Mouse (Mus musculus) embryonic facial prominence, embryonic 15.5 days (tissue): ENCODE measurements around the gene Cmtm4. TPM values are rescaled to one million over a fixed set of nuclear protein-coding genes. Genes with fewer than 3 reads are reported as not detected.
"Not testable (repeated sequence)": the region's sequence is repeated elsewhere in the genome, so short reads cannot be mapped to it uniquely, and the experiment has no call there.

ENCODE experiments used
- ATAC-seq: fragments of 200-750 bp; cut with Nextera tagmentation; 2 replicates; pipeline ENCODE4 v1.8.0; 2017; ENCODE audit warnings: low read depth, moderate TSS enrichment; ENCODE audit not compliant: insufficient number of reproducible peaks, low FRiP score, low TSS enrichment
- H3K27ac ChIP-seq: fragments of 300-500 bp; sonication (generic); replicated peaks from 2 replicates; pipeline ENCODE4 v1.5.1; 2015; ENCODE audit warnings: mild to moderate bottlenecking, inconsistent platforms
- H3K27me3 ChIP-seq: fragments of 300-500 bp; sonication (generic); 2 replicates; pipeline ENCODE4 v1.6.1; 2015; ENCODE audit warnings: inconsistent platforms
- H3K36me3 ChIP-seq: fragments of 300-500 bp; sonication (generic); 2 replicates; pipeline ENCODE4 v1.6.1; 2015; ENCODE audit warnings: mild to moderate bottlenecking, inconsistent platforms
- H3K4me1 ChIP-seq: fragments of 300-500 bp; sonication (generic); 2 replicates; pipeline ENCODE4 v1.6.1; 2015; ENCODE audit warnings: inconsistent platforms
- H3K4me2 ChIP-seq: fragments of 300-500 bp; sonication (generic); replicated peaks from 2 replicates; pipeline ENCODE4 v1.6.1; 2015; ENCODE audit warnings: mild to moderate bottlenecking, inconsistent platforms
- H3K4me3 ChIP-seq: fragments of 300-500 bp; sonication (generic); replicated peaks from 2 replicates; pipeline ENCODE4 v1.5.1; 2015; ENCODE audit warnings: mild to moderate bottlenecking, inconsistent platforms
- H3K9ac ChIP-seq: fragments of 300-500 bp; sonication (generic); 2 replicates; pipeline ENCODE4 v1.6.1; 2015; ENCODE audit warnings: inconsistent platforms
- H3K9me3 ChIP-seq: fragments of 300-500 bp; sonication (generic); replicated peaks from 2 replicates; pipeline ENCODE4 v1.6.1; 2016; ENCODE audit warnings: inconsistent platforms
- WGBS: fragments of 180-500 bp; shearing (Covaris S2); methylation state at CpG from one replicate; pipeline ENCODE4 v1.1.7; 2015; 5-methylcytosine and 5-hydroxymethylcytosine counted together
- polyA plus RNA-seq: library from polyadenylated mRNA; unstranded; fragments of >200 nt; fragmentation: Nextera tagmentation; extraction: Ambion mirVana; gene quantifications from 2 replicates; pipeline ENCODE4 v1.2.1, GENCODE M21; 2015

The Cmtm4 gene
- polyA plus RNA-seq, 1 experiment from 2014 or later = 2.9 TPM

DNA sequence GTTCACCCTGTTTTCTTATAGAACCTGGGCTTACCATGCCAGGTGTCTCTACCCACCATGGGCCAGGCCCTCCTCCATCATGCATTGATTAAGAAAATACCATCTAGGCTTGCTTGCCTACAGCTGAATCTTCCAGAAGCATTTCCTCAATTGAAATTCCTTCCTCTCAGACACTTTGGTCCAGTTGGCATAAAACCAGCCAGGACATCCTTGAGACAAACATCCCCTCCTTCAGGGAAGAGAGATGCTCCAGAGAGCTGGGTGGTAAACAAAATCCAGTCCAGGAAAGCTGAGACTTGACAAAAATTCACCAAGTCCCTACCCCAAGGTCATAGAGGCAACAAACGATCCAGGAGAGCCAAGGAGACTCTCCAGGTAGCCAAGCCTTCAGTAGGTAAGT, 61.4 kb downstream of the Cmtm4 start:
- H3K9ac ChIP-seq = no peak overlapping the region
- no peak overlapping the region for H3K4me2 ChIP-seq
- 71% methylated on average over 1 of the region's 1 CpGs for WGBS
- H3K27me3 ChIP-seq = no peaks in the 10 kb centered on the region
- H3K4me3 ChIP-seq = no peak overlapping the region
- H3K27ac ChIP-seq = no peak overlapping the region
- no peaks in the 10 kb centered on the region for H3K9me3 ChIP-seq
- H3K36me3 ChIP-seq = no peaks in the 10 kb centered on the region
- H3K4me1 ChIP-seq = peaks cover 1% of the 10 kb centered on the region; the same call in 1 of the 2 replicates
- ATAC-seq = no peak

DNA sequence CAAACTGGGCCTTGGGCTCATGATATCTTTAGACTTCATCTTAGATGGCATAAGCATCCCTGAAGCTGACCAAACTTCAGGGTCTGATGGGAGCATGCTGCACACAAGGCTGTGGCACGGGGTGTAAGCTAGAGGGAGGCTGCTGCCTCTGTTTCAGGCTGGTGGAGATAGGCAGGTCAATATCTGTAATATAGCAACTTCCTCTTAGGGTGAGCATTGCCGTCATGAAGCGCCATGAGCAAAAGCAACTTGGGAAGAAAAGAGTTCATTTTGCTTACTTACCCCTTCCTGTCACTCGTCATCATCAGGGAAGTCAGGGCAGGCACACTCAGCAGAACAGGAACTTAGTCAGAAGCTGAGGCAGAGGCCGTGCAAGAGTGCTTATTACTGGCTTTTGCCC, 61.8 kb downstream of the Cmtm4 start:
- ATAC-seq = no peak
- Histone ChIP-seq H3K4me3 (no peak overlapping the region), H3K4me1 (no peaks in the 10 kb centered on the region), H3K4me2 (no peak overlapping the region), H3K9ac (no peak overlapping the region), H3K27ac (no peak overlapping the region), H3K27me3 (no peaks in the 10 kb centered on the region), H3K36me3 (no peaks in the 10 kb centered on the region), H3K9me3 (no peaks in the 10 kb centered on the region)
- 65% methylated on average over 5 of the region's 5 CpGs for WGBS

- 85% methylated on average over 5 of the region's 5 CpGs for WGBS
- Histone ChIP-seq H3K27ac (no peak overlapping the region), H3K4me2 (no peak overlapping the region), H3K9ac (no peak overlapping the region), H3K4me1 (no peaks in the 10 kb centered on the region), H3K9me3 (no peaks in the 10 kb centered on the region), H3K4me3 (no peak overlapping the region), H3K27me3 (no peaks in the 10 kb centered on the region), H3K36me3 (no peaks in the 10 kb centered on the region)
- no peak for ATAC-seq
Measured at GRCm38 (mm10) chr8:104332665-104333631, 62.7 kb downstream of the Cmtm4 start.

GRCm38 (mm10) chr8:104321930-104322329, 73.7 kb downstream of the Cmtm4 start, which contains the start of gene Cmtm2b:
Gene Cmtm2b, plus strand, starts transcription at chr8:104322230.
- H3K27ac ChIP-seq = not testable (repeated sequence)

GRCm38 (mm10) chr8:104321267-104321666, 74.3 kb downstream of the Cmtm4 start, which contains the start of gene Gm11020:
Gene Gm11020, plus strand, starts transcription at chr8:104321567.
- WGBS = 77% methylated on average over 11 of the region's 11 CpGs
- H3K27ac ChIP-seq, H3K9ac ChIP-seq, ATAC-seq, H3K27me3 ChIP-seq, H3K9me3 ChIP-seq, H3K4me3 ChIP-seq, H3K4me2 ChIP-seq, H3K36me3 ChIP-seq, H3K4me1 ChIP-seq: not testable (repeated sequence)

More at GRCm38 (mm10) chr8:104321930-104322329, 73.7 kb downstream of the Cmtm4 start, which contains the start of gene Cmtm2b:
- not testable (repeated sequence) for H3K4me3 ChIP-seq, ATAC-seq, H3K9ac ChIP-seq, H3K36me3 ChIP-seq, H3K9me3 ChIP-seq, H3K27me3 ChIP-seq, H3K4me2 ChIP-seq, H3K4me1 ChIP-seq
- 85% methylated on average over 12 of the region's 12 CpGs for WGBS

GRCm38 (mm10) chr8:104313311-104313710, 82.3 kb downstream of the Cmtm4 start:
- ATAC-seq = no peak
- H3K4me3 ChIP-seq = no peak overlapping the region
- H3K9me3 ChIP-seq = no peaks in the 10 kb centered on the region
- H3K9ac ChIP-seq = no peak overlapping the region
- WGBS = 61% methylated on average over 4 of the region's 4 CpGs
- H3K4me2 ChIP-seq = no peak overlapping the region
- no peaks in the 10 kb centered on the region for H3K4me1 ChIP-seq
- H3K27ac ChIP-seq = no peak overlapping the region
- no peaks in the 10 kb centered on the region for H3K36me3 ChIP-seq
- no peaks in the 10 kb centered on the region for H3K27me3 ChIP-seq

GRCm38 (mm10) chr8:104312023-104312422, 83.6 kb downstream of the Cmtm4 start:
- not testable (repeated sequence) for H3K27me3 ChIP-seq, H3K9ac ChIP-seq, H3K4me1 ChIP-seq, H3K4me2 ChIP-seq, H3K27ac ChIP-seq, H3K36me3 ChIP-seq, H3K4me3 ChIP-seq, ATAC-seq, H3K9me3 ChIP-seq
- WGBS = 95% methylated on average over 3 of the region's 3 CpGs

GRCm38 (mm10) chr8:104309441-104310155, 86.0 kb downstream of the Cmtm4 start, which contains the start of the genes Gm45711 and Cmtm1:
Gene Gm45711, minus strand, starts transcription at chr8:104310081.
Gene Cmtm1, minus strand, starts transcription at chr8:104310145.
- not testable (repeated sequence) for H3K4me3 ChIP-seq, H3K4me1 ChIP-seq, H3K27me3 ChIP-seq, H3K9ac ChIP-seq, H3K36me3 ChIP-seq, H3K27ac ChIP-seq, H3K9me3 ChIP-seq, H3K4me2 ChIP-seq, ATAC-seq
- WGBS = 90% methylated on average over 36 of the region's 36 CpGs

DNA sequence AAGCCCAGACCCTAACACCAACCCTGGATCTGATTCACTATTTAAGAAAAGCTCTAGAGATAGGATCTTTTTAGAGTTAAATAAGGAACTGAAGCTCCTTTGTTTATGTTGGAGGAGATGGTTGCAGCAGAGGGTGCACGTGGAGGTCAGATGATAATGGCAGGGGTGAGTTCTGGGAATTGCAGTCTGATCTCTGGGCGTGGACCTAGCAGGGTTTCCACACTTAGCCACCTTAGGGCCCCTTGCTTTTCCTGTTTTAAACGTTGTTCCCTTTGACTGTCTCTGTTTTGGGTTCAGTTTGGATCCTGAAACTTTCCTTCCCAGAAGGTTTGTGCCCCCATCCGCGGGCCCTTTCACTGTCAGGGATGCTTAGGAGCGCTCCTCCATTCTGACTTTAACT, 87.3 kb downstream of the Cmtm4 start:
- ATAC-seq, H3K36me3 ChIP-seq, H3K4me2 ChIP-seq, H3K9me3 ChIP-seq, H3K27ac ChIP-seq, H3K9ac ChIP-seq, H3K4me3 ChIP-seq, H3K4me1 ChIP-seq, H3K27me3 ChIP-seq: not testable (repeated sequence)
- WGBS = 55% methylated on average over 6 of the region's 6 CpGs

GRCm38 (mm10) chr8:104304962-104305361, 90.6 kb downstream of the Cmtm4 start:
- WGBS = 72% methylated on average over 11 of the region's 11 CpGs
- ATAC-seq = no peak
- H3K27ac ChIP-seq = no peak overlapping the region

DNA sequence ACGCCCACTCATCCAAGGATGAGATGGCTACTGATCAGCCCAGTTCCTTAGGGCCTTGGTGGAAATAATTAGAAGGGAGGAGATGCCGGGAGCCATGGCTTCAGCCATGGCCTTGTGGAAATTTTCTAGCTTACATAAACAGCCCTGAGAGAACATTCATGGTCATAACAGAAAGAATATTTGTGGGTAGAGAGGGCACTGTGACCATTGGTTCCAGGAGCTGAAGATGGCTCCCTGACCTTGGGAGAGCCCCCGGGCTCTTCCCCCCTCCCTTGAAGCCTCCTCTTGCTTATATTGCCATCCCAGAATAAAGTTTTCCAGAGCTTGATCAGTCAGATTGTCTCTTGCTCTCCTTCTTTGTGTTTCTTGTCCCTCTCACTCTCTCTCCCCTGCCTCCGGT, 93.1 kb downstream of the Cmtm4 start:
- H3K4me1 ChIP-seq, H3K27me3 ChIP-seq, ATAC-seq, H3K9ac ChIP-seq, H3K4me3 ChIP-seq, H3K9me3 ChIP-seq, H3K4me2 ChIP-seq, H3K27ac ChIP-seq, H3K36me3 ChIP-seq: not testable (repeated sequence)
- 81% methylated on average over 4 of the region's 4 CpGs for WGBS

More at GRCm38 (mm10) chr8:104304962-104305361, 90.6 kb downstream of the Cmtm4 start:
- Histone ChIP-seq H3K27me3 (no peaks in the 10 kb centered on the region), H3K4me3 (no peak overlapping the region), H3K4me1 (no peaks in the 10 kb centered on the region), H3K9me3 (no peaks in the 10 kb centered on the region), H3K4me2 (no peak overlapping the region), H3K9ac (no peak overlapping the region), H3K36me3 (no peaks in the 10 kb centered on the region)
